Mouse (Mus musculus): ENCODE data around the gene Meis3. TPM values are rescaled to one million over a fixed set of nuclear protein-coding genes. Genes with fewer than 3 reads are reported as not detected.

The Meis3 gene
- polyA plus RNA-seq, 1 experiment = 4.5 TPM

GRCm38 (mm10) chr7:16201136-16201535 lies 26.2 kb downstream of the Meis3 start:
- Histone ChIP-seq H3K4me3 (ENCODE audit: low read depth, low read length) (no peak overlapping the region), H3K27ac (ENCODE audit: insufficient read depth, low read length) (no peak overlapping the region), H3K9ac (ENCODE audit: low read depth, poor library complexity, severe bottlenecking) (no peak overlapping the region), H3K36me3 (ENCODE audit: control insufficient read depth, insufficient read depth, low read length, poor library complexity, severe bottlenecking) (no peaks in the 10 kb centered on the region), H3K9me3 (replicated peaks; ENCODE audit: control insufficient read depth, insufficient read depth, low read length, poor library complexity, severe bottlenecking) (no peaks in the 10 kb centered on the region), H3K27me3 (ENCODE audit: control insufficient read depth, insufficient read depth, low read length, poor library complexity, severe bottlenecking) (no peaks in the 10 kb centered on the region), H3K4me1 (ENCODE audit: control insufficient read depth, insufficient read depth, low read length) (no peaks in the 10 kb centered on the region)
- TF ChIP-seq CTCF (IDR thresholded peaks at IDR 0.05; ENCODE audit: low read depth, low read length) = no peak
- no peak for TF ChIP-seq EP300 (IDR thresholded peaks at IDR 0.05; ENCODE audit: insufficient read depth, low read depth, low read length)

GRCm38 (mm10) chr7:16202756-16203504 lies 28.0 kb downstream of the Meis3 start:
- H3K4me1 ChIP-seq (ENCODE audit: control insufficient read depth, insufficient read depth, low read length) = no peaks in the 10 kb centered on the region
- no peaks in the 10 kb centered on the region for H3K27me3 ChIP-seq (ENCODE audit: control insufficient read depth, insufficient read depth, low read length, poor library complexity, severe bottlenecking)
- H3K9ac ChIP-seq (ENCODE audit: low read depth, poor library complexity, severe bottlenecking) = no peak overlapping the region
- H3K4me3 ChIP-seq (ENCODE audit: low read depth, low read length) = no peak overlapping the region
- no peak overlapping the region for H3K27ac ChIP-seq (ENCODE audit: insufficient read depth, low read length)
- no peaks in the 10 kb centered on the region for H3K36me3 ChIP-seq (ENCODE audit: control insufficient read depth, insufficient read depth, low read length, poor library complexity, severe bottlenecking)
- no peaks in the 10 kb centered on the region for H3K9me3 ChIP-seq (replicated peaks; ENCODE audit: control insufficient read depth, insufficient read depth, low read length, poor library complexity, severe bottlenecking)
- TF ChIP-seq CTCF (IDR thresholded peaks at IDR 0.05; ENCODE audit: low read depth, low read length) (no peak), EP300 (IDR thresholded peaks at IDR 0.05; ENCODE audit: insufficient read depth, low read depth, low read length) (no peak), POLR2A (IDR thresholded peaks at IDR 0.05; ENCODE audit: insufficient read depth, low read length) (no peak)

- H3K27me3 ChIP-seq (ENCODE audit: control insufficient read depth, insufficient read depth, low read length, poor library complexity, severe bottlenecking) = no peaks in the 10 kb centered on the region
- no peaks in the 10 kb centered on the region for H3K9me3 ChIP-seq (replicated peaks; ENCODE audit: control insufficient read depth, insufficient read depth, low read length, poor library complexity, severe bottlenecking)
- H3K27ac ChIP-seq (ENCODE audit: insufficient read depth, low read length) = no peak overlapping the region
- no peaks in the 10 kb centered on the region for H3K4me1 ChIP-seq (ENCODE audit: control insufficient read depth, insufficient read depth, low read length)
- TF ChIP-seq EP300 (IDR thresholded peaks at IDR 0.05; ENCODE audit: insufficient read depth, low read depth, low read length) (no peak), POLR2A (IDR thresholded peaks at IDR 0.05; ENCODE audit: insufficient read depth, low read length) (no peak), CTCF (IDR thresholded peaks at IDR 0.05; ENCODE audit: low read depth, low read length) (no peak)
- H3K9ac ChIP-seq (ENCODE audit: low read depth, poor library complexity, severe bottlenecking) = no peak overlapping the region
- no peaks in the 10 kb centered on the region for H3K36me3 ChIP-seq (ENCODE audit: control insufficient read depth, insufficient read depth, low read length, poor library complexity, severe bottlenecking)
- H3K4me3 ChIP-seq (ENCODE audit: low read depth, low read length) = no peak overlapping the region
Observed at GRCm38 (mm10) chr7:16203505-16203903, 28.6 kb downstream of the Meis3 start.

GRCm38 (mm10) chr7:16204791-16205190 lies 29.9 kb downstream of the Meis3 start:
- Histone ChIP-seq H3K27me3 (ENCODE audit: control insufficient read depth, insufficient read depth, low read length, poor library complexity, severe bottlenecking) (no peaks in the 10 kb centered on the region), H3K36me3 (ENCODE audit: control insufficient read depth, insufficient read depth, low read length, poor library complexity, severe bottlenecking) (no peaks in the 10 kb centered on the region), H3K27ac (ENCODE audit: insufficient read depth, low read length) (no peak overlapping the region), H3K4me1 (ENCODE audit: control insufficient read depth, insufficient read depth, low read length) (no peaks in the 10 kb centered on the region), H3K9ac (ENCODE audit: low read depth, poor library complexity, severe bottlenecking) (no peak overlapping the region), H3K4me3 (ENCODE audit: low read depth, low read length) (no peak overlapping the region), H3K9me3 (replicated peaks; ENCODE audit: control insufficient read depth, insufficient read depth, low read length, poor library complexity, severe bottlenecking) (no peaks in the 10 kb centered on the region)
- no peak for TF ChIP-seq CTCF (IDR thresholded peaks at IDR 0.05; ENCODE audit: low read depth, low read length)
- TF ChIP-seq EP300 (IDR thresholded peaks at IDR 0.05; ENCODE audit: insufficient read depth, low read depth, low read length) = no peak
- no peak for TF ChIP-seq POLR2A (IDR thresholded peaks at IDR 0.05; ENCODE audit: insufficient read depth, low read length)

- no peaks in the 10 kb centered on the region for H3K4me1 ChIP-seq (ENCODE audit: control insufficient read depth, insufficient read depth, low read length)
- H3K4me3 ChIP-seq (ENCODE audit: low read depth, low read length) = no peak overlapping the region
- no peaks in the 10 kb centered on the region for H3K9me3 ChIP-seq (replicated peaks; ENCODE audit: control insufficient read depth, insufficient read depth, low read length, poor library complexity, severe bottlenecking)
- H3K27me3 ChIP-seq (ENCODE audit: control insufficient read depth, insufficient read depth, low read length, poor library complexity, severe bottlenecking) = no peaks in the 10 kb centered on the region
- no peak for TF ChIP-seq CTCF (IDR thresholded peaks at IDR 0.05; ENCODE audit: low read depth, low read length)
- TF ChIP-seq POLR2A (IDR thresholded peaks at IDR 0.05; ENCODE audit: insufficient read depth, low read length) = no peak
- TF ChIP-seq EP300 (IDR thresholded peaks at IDR 0.05; ENCODE audit: insufficient read depth, low read depth, low read length) = no peak
- H3K9ac ChIP-seq (ENCODE audit: low read depth, poor library complexity, severe bottlenecking) = no peak overlapping the region
- H3K36me3 ChIP-seq (ENCODE audit: control insufficient read depth, insufficient read depth, low read length, poor library complexity, severe bottlenecking) = no peaks in the 10 kb centered on the region
- no peak overlapping the region for H3K27ac ChIP-seq (ENCODE audit: insufficient read depth, low read length)
Observed at GRCm38 (mm10) chr7:16207076-16207475, 32.2 kb downstream of the Meis3 start.

- no peak overlapping the region for H3K27ac ChIP-seq (ENCODE audit: insufficient read depth, low read length)
- no peak overlapping the region for H3K9ac ChIP-seq (ENCODE audit: low read depth, poor library complexity, severe bottlenecking)
- H3K9me3 ChIP-seq (replicated peaks; ENCODE audit: control insufficient read depth, insufficient read depth, low read length, poor library complexity, severe bottlenecking) = no peaks in the 10 kb centered on the region
- no peaks in the 10 kb centered on the region for H3K4me1 ChIP-seq (ENCODE audit: control insufficient read depth, insufficient read depth, low read length)
- H3K36me3 ChIP-seq (ENCODE audit: control insufficient read depth, insufficient read depth, low read length, poor library complexity, severe bottlenecking) = no peaks in the 10 kb centered on the region
- no peak overlapping the region for H3K4me3 ChIP-seq (ENCODE audit: low read depth, low read length)
- H3K27me3 ChIP-seq (ENCODE audit: control insufficient read depth, insufficient read depth, low read length, poor library complexity, severe bottlenecking) = no peaks in the 10 kb centered on the region
- TF ChIP-seq POLR2A (IDR thresholded peaks at IDR 0.05; ENCODE audit: insufficient read depth, low read length) = no peak
- no peak for TF ChIP-seq CTCF (IDR thresholded peaks at IDR 0.05; ENCODE audit: low read depth, low read length)
- TF ChIP-seq EP300 (IDR thresholded peaks at IDR 0.05; ENCODE audit: insufficient read depth, low read depth, low read length) = no peak
Observed at GRCm38 (mm10) chr7:16207496-16207895, 32.6 kb downstream of the Meis3 start.
